In genomic region chr12:75922900-75923299, GRCm38 (mm10) we compare ENCODE assay signal across 10 mouse cellular contexts.
DNase-seq lines count a peak whose midpoint lies in the region; ATAC-seq and TF ChIP-seq lines count a peak whose summit lies in the region.
"Had no signal": no experiment of that assay in that cellular context is flagged by ENCODE, and none has a peak within 500 bp of the region (broad histone marks: within the 10 kb centered on the region; RNA-seq: fewer than 3 reads in every experiment).

No protein-coding gene starts in this region.

- no peak for ATAC-seq in heart, embryonic 11.5 days (replicated peaks; ENCODE audit: insufficient number of reproducible peaks, low FRiP score, low TSS enrichment)
- peak; percentile 58 for ATAC-seq in lung, postnatal 0 days
- ATAC-seq in neural tube, embryonic 11.5 days (ENCODE audit: insufficient read depth, low FRiP score, low TSS enrichment) = peak; percentile 75; the same call in 1 of the 2 replicates

- peak; percentile 14 to 21 for DNase-seq in heart, postnatal 10 days
- no peak for DNase-seq in lung, postnatal 0 days (ENCODE audit: low spot score)
- DNase-seq in lung, adult 18-20 months = no peak
- DNase-seq in kidney, postnatal 14 days = peak; percentile 26
- DNase-seq in neural tube, embryonic 11.5 days (ENCODE audit: low spot score) = peak; percentile 63
- no peak for DNase-seq in gastrocnemius, postnatal 4 days (ENCODE audit: low spot score in 2 of 2)
- no peak for DNase-seq in cerebellum, postnatal 4 days (ENCODE audit: low spot score in 2 of 2)
- DNase-seq: thymus, postnatal 14 days had no signal

- H3K9ac ChIP-seq in heart, embryonic 11.5 days (ENCODE audit: low read depth, low read length) = no peak overlapping the region
- no peak overlapping the region for H3K9ac ChIP-seq in lung, postnatal 0 days (replicated peaks; ENCODE audit: low read depth)
- H3K9ac ChIP-seq in neural tube, embryonic 11.5 days (ENCODE audit: low read length) = no peak overlapping the region
- H3K9ac ChIP-seq: limb, embryonic 13.5 days had no signal

- no peak for TF ChIP-seq EP300 in lung, postnatal 0 days (IDR thresholded peaks at IDR 0.05)

- H3K4me2 ChIP-seq in heart, embryonic 11.5 days = no peak overlapping the region
- H3K4me2 ChIP-seq in lung, postnatal 0 days (replicated peaks; ENCODE audit: low read depth, low read length) = no peak overlapping the region
- H3K4me2 ChIP-seq in neural tube, embryonic 11.5 days (ENCODE audit: low read depth) = no peak overlapping the region
- H3K4me2 ChIP-seq: limb, embryonic 13.5 days had no signal

- no peak overlapping the region for H3K4me3 ChIP-seq in heart, embryonic 11.5 days (ENCODE audit: low read depth, low read length)
- H3K4me3 ChIP-seq in lung, postnatal 0 days (ENCODE audit: low read depth, low read length) = no peak overlapping the region
- no peak overlapping the region for H3K4me3 ChIP-seq in neural tube, embryonic 11.5 days (ENCODE audit: low read depth, low read length)
- H3K4me3 ChIP-seq: limb, embryonic 13.5 days had no signal

- no peak for TF ChIP-seq CTCF in lung, postnatal 0 days (IDR thresholded peaks at IDR 0.05)

- WGBS in heart, embryonic 11.5 days (ENCODE audit: insufficient replicate concordance) = 50% methylated on average over 11 of the region's 11 CpGs
- 60% methylated on average over 11 of the region's 11 CpGs for WGBS in lung, postnatal 0 days
- 49% methylated on average over 11 of the region's 11 CpGs for WGBS in neural tube, embryonic 11.5 days

- H3K4me1 ChIP-seq in heart, embryonic 11.5 days (ENCODE audit: control insufficient read depth, insufficient read depth, low read length) = no peaks in the 10 kb centered on the region
- no peaks in the 10 kb centered on the region for H3K4me1 ChIP-seq in lung, postnatal 0 days (ENCODE audit: insufficient read depth, low read depth, low read length)
- H3K4me1 ChIP-seq in neural tube, embryonic 11.5 days (ENCODE audit: control insufficient read depth, insufficient read depth, low read length) = no peaks in the 10 kb centered on the region
- H3K4me1 ChIP-seq: limb, embryonic 13.5 days had no signal

- H3K9me3 ChIP-seq in heart, embryonic 11.5 days (replicated peaks; ENCODE audit: control insufficient read depth, low read length) = no peaks in the 10 kb centered on the region
- no peaks in the 10 kb centered on the region for H3K9me3 ChIP-seq in lung, postnatal 0 days (ENCODE audit: low read length)
- no peaks in the 10 kb centered on the region for H3K9me3 ChIP-seq in neural tube, embryonic 11.5 days (ENCODE audit: control insufficient read depth, low read length)
- H3K9me3 ChIP-seq: limb, embryonic 13.5 days had no signal

- H3K27ac ChIP-seq in heart, embryonic 11.5 days (ENCODE audit: low read depth, low read length) = no peak overlapping the region
- no peak overlapping the region for H3K27ac ChIP-seq in lung, postnatal 0 days (ENCODE audit: low read length)
- no peak overlapping the region for H3K27ac ChIP-seq in neural tube, embryonic 11.5 days (ENCODE audit: low read depth, low read length)
- H3K27ac ChIP-seq: limb, embryonic 13.5 days had no signal

- intact Hi-C loops in heart, postnatal 10 days (cut with DNase I) = no loop called here

- H3K36me3 ChIP-seq in heart, embryonic 11.5 days (ENCODE audit: control insufficient read depth, insufficient read depth, low read length) = peaks cover 12% of the 10 kb centered on the region
- H3K36me3 ChIP-seq in lung, postnatal 0 days (ENCODE audit: insufficient read depth, low read length) = peaks cover 31% of the 10 kb centered on the region
- peaks cover 13% of the 10 kb centered on the region for H3K36me3 ChIP-seq in neural tube, embryonic 11.5 days (ENCODE audit: control insufficient read depth, insufficient read depth, low read length)

- H3K27me3 ChIP-seq in heart, embryonic 11.5 days (ENCODE audit: control insufficient read depth, insufficient read depth, low read length) = no peaks in the 10 kb centered on the region
- H3K27me3 ChIP-seq in lung, postnatal 0 days (replicated peaks; ENCODE audit: insufficient read depth, low read length) = no peaks in the 10 kb centered on the region
- H3K27me3 ChIP-seq in neural tube, embryonic 11.5 days (ENCODE audit: control insufficient read depth, insufficient read depth, low read length) = no peaks in the 10 kb centered on the region
- H3K27me3 ChIP-seq: limb, embryonic 13.5 days had no signal

Comparison
In these comparisons a context has a peak if more than half of its experiments do, and no peak if none do; other contexts are left out.
1. DNase-seq: peak in heart, postnatal 10 days (2 of 2), kidney, postnatal 14 days (single experiment) and neural tube, embryonic 11.5 days (single experiment); none in lung, postnatal 0 days (single experiment), lung, adult 18-20 months (0 of 2), gastrocnemius, postnatal 4 days (0 of 2) and cerebellum, postnatal 4 days (0 of 2).